Mouse (Mus musculus): ENCODE data around the gene Insc. TPM values are rescaled to one million over a fixed set of nuclear protein-coding genes. Genes with fewer than 3 reads are reported as not detected.

Gene Insc
- polyA plus RNA-seq, 1 experiment = not detected

DNA sequence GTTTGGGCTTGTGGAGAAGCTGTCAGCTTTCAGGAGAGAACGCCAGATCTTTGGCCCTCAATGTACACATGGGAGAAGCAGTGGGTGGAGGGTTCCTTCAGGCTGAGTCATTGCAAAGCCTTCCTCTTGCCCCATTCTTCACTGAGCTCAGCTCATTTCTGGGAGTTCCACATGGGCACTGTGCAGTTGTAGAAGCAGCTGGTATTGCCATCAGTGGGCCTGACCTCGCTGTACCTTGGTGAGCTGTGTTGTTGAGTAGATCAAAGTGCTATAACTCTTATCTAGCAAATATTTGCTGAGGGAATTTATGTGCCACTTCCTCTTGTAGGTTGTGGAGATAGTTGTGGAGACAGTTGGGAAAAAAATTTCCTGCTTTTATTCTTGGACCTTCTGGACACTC lies 103.7 kb downstream of the Insc start:
- no peak for TF ChIP-seq GATA1 (IDR thresholded peaks at IDR 0.05; ENCODE audit: low read length)

GRCm38 (mm10) chr7:114852387-114852786 lies 108.9 kb downstream of the Insc start:
- TF ChIP-seq GATA1 (IDR thresholded peaks at IDR 0.05; ENCODE audit: low read length) = no peak

DNA sequence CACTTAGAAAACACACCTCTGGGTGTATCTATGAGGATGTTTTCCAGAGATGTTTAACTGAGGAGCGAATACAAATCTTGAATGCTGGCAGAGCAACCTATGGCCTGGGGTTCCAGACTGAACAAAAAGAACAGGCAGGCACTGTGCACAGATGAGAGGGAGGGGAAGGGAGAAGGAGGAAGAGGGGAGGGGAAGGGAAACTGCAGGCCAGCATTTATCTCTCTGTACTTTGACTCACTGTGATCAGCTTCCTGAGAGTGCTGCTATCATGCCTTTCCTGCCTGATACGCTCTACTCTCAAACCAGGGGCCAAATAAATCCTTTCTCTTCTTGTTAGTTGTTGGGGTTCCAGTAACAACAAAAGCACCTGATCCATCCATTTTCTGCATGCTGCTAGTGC lies 110.7 kb downstream of the Insc start:
- no peak for TF ChIP-seq GATA1 (IDR thresholded peaks at IDR 0.05; ENCODE audit: low read length)

DNA sequence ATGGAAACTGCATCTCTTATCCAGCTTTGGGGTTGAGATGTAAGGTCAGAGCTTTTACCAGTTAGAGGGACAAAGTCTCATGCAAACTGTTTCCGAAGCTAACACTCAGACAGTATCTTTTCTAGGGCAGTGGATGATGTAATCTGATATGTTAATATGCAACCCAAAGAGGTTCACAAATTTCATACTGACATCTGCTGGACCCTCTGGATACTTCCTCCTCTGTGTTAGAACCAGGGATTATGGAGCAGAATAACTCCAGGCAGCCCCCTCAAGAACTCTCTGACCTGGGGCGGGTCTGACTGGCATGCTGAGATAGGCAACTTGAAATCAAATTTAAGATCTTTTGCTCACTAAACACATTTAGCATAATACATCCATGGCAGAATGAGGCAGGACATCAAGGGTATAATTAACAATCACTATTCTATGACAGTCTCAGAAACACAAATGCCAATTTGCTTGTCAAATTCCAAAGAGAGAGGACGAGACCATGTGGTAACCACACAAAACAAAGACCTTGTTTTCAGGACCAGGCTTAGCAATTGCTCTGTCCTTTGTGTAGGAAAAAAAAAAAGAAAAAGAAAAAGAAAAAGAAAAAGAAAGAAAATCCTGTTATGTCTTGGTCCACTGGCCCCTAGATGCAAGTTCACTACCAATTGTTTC lies 117.5 kb downstream of the Insc start:
- TF ChIP-seq GATA1 (IDR thresholded peaks at IDR 0.05; ENCODE audit: low read length) = no peak

DNA sequence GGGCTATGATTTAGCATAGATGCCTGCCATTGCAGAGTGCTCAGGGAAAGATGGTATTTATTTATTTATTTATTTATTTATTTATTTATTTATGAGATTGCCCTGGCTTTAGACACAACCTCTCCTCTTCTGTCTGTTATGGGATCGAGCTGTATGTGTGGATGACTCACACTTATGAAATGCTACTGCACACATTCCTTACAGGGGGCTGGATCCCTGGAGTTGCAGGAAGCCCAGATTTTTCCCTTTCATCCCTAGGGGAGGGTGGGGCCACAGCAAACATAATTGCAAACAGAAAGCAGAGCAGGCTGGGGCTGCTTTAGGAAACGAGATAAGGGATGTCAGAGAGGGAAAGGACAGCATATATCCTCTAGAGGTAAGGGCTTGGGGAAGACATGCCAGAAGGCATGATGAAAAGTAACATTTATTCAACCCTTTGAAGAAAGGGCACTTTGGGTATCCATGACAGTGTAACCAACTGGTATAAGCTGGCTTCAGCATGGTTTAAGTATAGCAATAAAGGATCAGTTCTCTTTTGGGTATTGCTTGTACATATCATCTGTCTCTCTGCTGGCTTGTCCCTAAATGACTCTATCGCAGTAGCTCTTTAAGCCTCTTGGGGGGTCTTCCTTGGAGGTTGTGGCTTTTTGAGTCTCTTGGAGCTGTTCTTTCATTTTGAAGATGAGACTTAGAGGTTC lies 130.0 kb downstream of the Insc start:
- TF ChIP-seq GATA1 (IDR thresholded peaks at IDR 0.05; ENCODE audit: low read length) = no peak

DNA sequence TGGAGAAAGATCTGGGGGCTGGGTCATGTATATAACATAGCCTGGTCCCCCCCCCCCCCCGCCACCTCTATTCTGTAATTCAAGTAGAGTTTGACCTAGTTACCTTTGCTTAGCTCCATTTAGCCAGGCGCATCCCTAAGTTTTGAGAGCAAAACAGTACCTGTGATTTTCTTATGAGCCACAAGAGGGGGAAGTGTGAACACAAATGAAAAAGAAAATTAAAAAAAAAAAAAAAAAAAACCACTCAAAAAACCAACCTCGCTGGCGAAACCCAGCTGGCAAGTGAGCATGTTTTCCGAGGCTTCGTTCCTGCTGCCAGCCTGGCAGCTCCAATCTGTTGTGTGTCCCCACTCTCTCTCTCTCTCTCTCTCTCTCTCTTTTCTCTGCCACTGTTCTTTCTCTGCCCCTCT lies 130.5 kb downstream of the Insc start:
- no peak for TF ChIP-seq GATA1 (IDR thresholded peaks at IDR 0.05; ENCODE audit: low read length)

GRCm38 (mm10) chr7:114874579-114874978 lies 131.1 kb downstream of the Insc start:
- no peak for TF ChIP-seq GATA1 (IDR thresholded peaks at IDR 0.05; ENCODE audit: low read length)

GRCm38 (mm10) chr7:114883602-114884001 lies 140.1 kb downstream of the Insc start:
- no peak for TF ChIP-seq GATA1 (IDR thresholded peaks at IDR 0.05; ENCODE audit: low read length)

DNA sequence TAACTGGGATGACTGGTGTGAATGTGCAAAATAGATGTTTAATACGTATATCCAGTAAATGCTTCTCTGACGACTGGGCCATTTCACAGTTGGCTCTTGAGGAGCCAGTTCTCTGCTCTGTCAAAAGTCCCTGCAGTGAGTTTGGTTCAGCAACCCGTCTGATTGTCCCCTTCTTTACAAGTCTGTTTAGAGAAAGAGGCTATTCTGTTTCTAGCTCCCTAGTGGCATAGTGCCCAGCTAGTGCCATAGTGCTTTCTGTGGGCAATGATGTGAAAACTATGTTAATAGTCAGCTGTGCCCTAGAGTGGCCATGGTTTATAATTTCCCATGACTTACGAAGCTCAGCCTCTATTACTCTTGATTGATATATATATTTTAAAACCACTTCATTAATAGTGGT lies 143.4 kb downstream of the Insc start:
- no peak for TF ChIP-seq GATA1 (IDR thresholded peaks at IDR 0.05; ENCODE audit: low read length)

- TF ChIP-seq GATA1 (IDR thresholded peaks at IDR 0.05; ENCODE audit: low read length) = no peak
Measured at GRCm38 (mm10) chr7:114890215-114890614, 146.7 kb downstream of the Insc start.

GRCm38 (mm10) chr7:114892618-114893257 lies 149.2 kb downstream of the Insc start:
- TF ChIP-seq GATA1 (IDR thresholded peaks at IDR 0.05; ENCODE audit: low read length) = no peak

- no peak for TF ChIP-seq GATA1 (IDR thresholded peaks at IDR 0.05; ENCODE audit: low read length)
Measured at GRCm38 (mm10) chr7:114893889-114894288, 150.4 kb downstream of the Insc start.

- no peak for TF ChIP-seq GATA1 (IDR thresholded peaks at IDR 0.05; ENCODE audit: low read length)
Measured at GRCm38 (mm10) chr7:114896966-114897697, 153.6 kb downstream of the Insc start.

Other genes with a start within 250 kb of the Insc start
- not detected in 2 replicates for gene Cyp2r1, start 180.7 kb upstream of the Insc start, polyA plus RNA-seq (2012)
- gene Calca, start 107.3 kb upstream of the Insc start, polyA plus RNA-seq (2012) = 0.14 TPM in 1 of 2 replicates, not detected in the other
- gene Calcb, start 25.1 kb upstream of the Insc start, polyA plus RNA-seq (2012) = not detected in 2 replicates

Measured in G1E-ER4 (cell line).